Mouse (Mus musculus) left cerebral cortex, postnatal 14 days (tissue): ENCODE data around the gene Zmynd8. TPM values are rescaled to one million over a fixed set of nuclear protein-coding genes. Genes with fewer than 3 reads are reported as not detected.

Experiments used
- DNase-seq, 2 experiments: peaks; one replicate each; pipeline ENCODE4 v3.0.0; 2021 to 2022; ENCODE audit warnings: low spot score in 2 of 2, mixed read lengths in 1 of 2
- intact Hi-C: fragments of 180-260 bp; cut with DNase I; formaldehyde crosslinking; loops from one replicate; pipeline ENCODE4 v1.15.1; 2025
- microRNA-seq, 2 experiments: library from miRNA; unstranded; fragments of <30 nt; microRNA quantifications; one replicate each; pipeline ENCODE4 v1.2.0; 2022
- total RNA-seq, 2 experiments: library from RNA; stranded (reverse); gene quantifications; 2 replicates each; pipeline ENCODE4 v1.2.3; 2021

Zmynd8 gene
- total RNA-seq, 2 experiments from 2014 or later: 130 to 171 TPM

DNA sequence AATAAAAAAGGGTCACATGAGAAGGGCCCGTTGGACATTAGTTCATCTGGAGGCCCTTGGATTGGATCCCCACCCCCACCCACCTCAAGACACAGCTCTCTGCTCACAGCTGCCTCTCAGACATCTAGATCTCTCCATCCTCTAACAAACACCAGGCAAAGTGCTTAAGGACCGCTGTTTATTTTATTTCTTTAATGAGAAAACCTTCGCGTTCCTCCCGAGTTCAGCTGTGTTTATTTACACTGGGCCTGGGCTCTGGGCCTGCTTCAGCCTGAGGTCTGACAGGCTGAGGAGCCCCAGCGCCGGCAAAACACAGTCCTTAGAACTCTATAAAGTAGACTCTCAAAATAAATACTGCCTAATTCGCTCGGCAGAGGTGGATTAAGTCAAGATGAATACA lies 157.8 kb downstream of the Zmynd8 start:
- intact Hi-C loops: no loop called here
- DNase-seq: no peak

DNA sequence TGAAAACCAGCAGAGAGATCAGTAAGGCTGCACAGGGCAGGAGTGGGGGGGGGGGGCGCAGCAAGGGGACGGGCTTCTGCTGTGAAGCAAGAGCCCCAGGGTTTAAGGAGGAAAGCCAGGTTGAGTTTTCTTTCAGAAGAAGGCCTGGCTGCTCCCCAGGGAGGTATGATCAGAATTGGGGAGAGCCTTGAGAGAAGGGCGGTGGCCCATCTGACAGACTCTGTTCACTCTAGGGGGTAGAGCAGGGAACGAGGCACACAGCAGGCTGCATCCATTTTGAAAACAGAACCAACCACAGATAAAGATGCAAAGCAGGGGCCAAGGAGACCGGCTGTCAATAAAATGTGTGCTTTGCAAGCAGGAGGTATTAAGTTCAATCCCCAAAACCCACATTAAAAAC lies 158.4 kb downstream of the Zmynd8 start:
- DNase-seq: no peak
- intact Hi-C loops: no loop called here

DNA sequence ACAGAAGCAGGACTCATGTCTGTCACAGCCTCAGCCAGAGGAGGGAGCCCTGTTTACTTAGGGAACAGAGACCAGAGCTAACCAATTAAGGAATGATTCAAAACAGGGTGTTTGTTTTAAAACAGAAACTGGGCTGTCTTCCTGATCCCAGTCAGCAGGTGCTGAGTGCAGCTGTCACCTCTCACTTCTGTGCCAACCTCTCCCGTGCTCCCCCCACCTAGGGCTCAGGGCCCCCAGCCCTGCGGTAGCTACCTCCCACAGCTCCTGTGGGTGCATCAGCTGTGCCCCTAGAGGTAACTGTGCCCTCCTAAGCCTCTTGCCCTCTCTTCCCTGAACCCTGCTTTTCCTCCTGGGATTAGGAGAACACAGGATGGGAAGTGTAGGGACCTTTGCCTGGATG lies 162.5 kb downstream of the Zmynd8 start:
- intact Hi-C loops: no loop called here
- DNase-seq: no peak

Small RNAs within 50 kb of the gene (microRNA-seq; reads per million reads assigned to microRNA genes)
- gene Gm22692: 0 reads per million in 2 experiments

Other genes starting within 250 kb of the Zmynd8 start
- 10 to 100 TPM; 32.0 to 34.7 TPM for gene Ncoa3, start 93.6 kb upstream of the Zmynd8 start, total RNA-seq